Mouse (Mus musculus) spleen, postnatal 14 days (tissue): ENCODE results near the gene Proca1.
"Not testable (repeated sequence)": the region's sequence is repeated elsewhere in the genome, so short reads cannot be mapped to it uniquely, and the experiment has no call there.

Experiments
- DNase-seq, 2 experiments: peaks; one replicate each; pipeline ENCODE4 v3.0.0; 2021 to 2022; ENCODE audit warnings: low spot score in 2 of 2

The Proca1 gene

GRCm38 (mm10) chr11:78181830-78182357 is 11.3 kb upstream of the Proca1 start:
- no peak for DNase-seq

GRCm38 (mm10) chr11:78182450-78182849 is 10.7 kb upstream of the Proca1 start:
- no peak for DNase-seq

GRCm38 (mm10) chr11:78182961-78183844 is 10.0 kb upstream of the Proca1 start, which contains the start of gene Rpl23a:
Rpl23a (minus strand) TSS chr11:78183584.
- peak; percentile 58 to 69 for DNase-seq

GRCm38 (mm10) chr11:78183884-78184514 is 9.2 kb upstream of the Proca1 start:
- DNase-seq: no peak

- not testable (repeated sequence) for DNase-seq
Observed at GRCm38 (mm10) chr11:78184702-78185101, 8.5 kb upstream of the Proca1 start.

GRCm38 (mm10) chr11:78188331-78189233 is 4.6 kb upstream of the Proca1 start, which contains the start of gene Rab34:
Rab34 (plus strand) TSS chr11:78188430.
- DNase-seq: no peak

- DNase-seq: no peak
Observed at GRCm38 (mm10) chr11:78189234-78190040, 3.8 kb upstream of the Proca1 start.

GRCm38 (mm10) chr11:78190041-78190440 is 3.2 kb upstream of the Proca1 start:
- DNase-seq: no peak

GRCm38 (mm10) chr11:78194411-78195100 is 1.4 kb downstream of the Proca1 start:
- peak; percentile 56 to 70 for DNase-seq

GRCm38 (mm10) chr11:78195101-78195863 is 2.1 kb downstream of the Proca1 start:
- no peak for DNase-seq

- DNase-seq: no peak
Observed at GRCm38 (mm10) chr11:78202372-78202771, 9.2 kb downstream of the Proca1 start.

GRCm38 (mm10) chr11:78204287-78204686 is 11.1 kb downstream of the Proca1 start:
- DNase-seq: no peak

GRCm38 (mm10) chr11:78205361-78206206 is 12.4 kb downstream of the Proca1 start:
- DNase-seq: no peak

GRCm38 (mm10) chr11:78207190-78207589 is 14.0 kb downstream of the Proca1 start:
- DNase-seq: no peak

- no peak for DNase-seq
Observed at GRCm38 (mm10) chr11:78209886-78210285, 16.7 kb downstream of the Proca1 start.

- DNase-seq: no peak
Observed at GRCm38 (mm10) chr11:78210615-78211014, 17.4 kb downstream of the Proca1 start.

GRCm38 (mm10) chr11:78211513-78211912 is 18.3 kb downstream of the Proca1 start:
- no peak for DNase-seq

GRCm38 (mm10) chr11:78213086-78213817 is 20.1 kb downstream of the Proca1 start:
- peak in 1 of 2 experiments; percentile 30 for DNase-seq
